Mouse (Mus musculus) hindbrain, embryonic 10.5 days (tissue): ENCODE measurements around the gene Fhit. TPM values are rescaled to one million over a fixed set of nuclear protein-coding genes. Genes with fewer than 3 reads are reported as not detected.

Experiments used
- DNase-seq: peaks from one replicate; pipeline ENCODE4 v3.0.0-alpha.2; 2017; ENCODE audit warnings: low spot score
- H3K27ac ChIP-seq: fragments of 300-500 bp; sonication (generic); 2 replicates; pipeline ENCODE4 v1.5.1; 2016; ENCODE audit warnings: mild to moderate bottlenecking, moderate library complexity
- H3K27me3 ChIP-seq: fragments of 300-500 bp; sonication (generic); 2 replicates; pipeline ENCODE4 v1.6.1; 2016; ENCODE audit warnings: mild to moderate bottlenecking; ENCODE audit not compliant: poor library complexity, insufficient read depth, severe bottlenecking
- H3K36me3 ChIP-seq: fragments of 300-500 bp; sonication (generic); 2 replicates; pipeline ENCODE4 v1.6.1; 2016; ENCODE audit warnings: mild to moderate bottlenecking, moderate library complexity
- H3K4me1 ChIP-seq: fragments of 300-500 bp; sonication (generic); replicated peaks from 2 replicates; pipeline ENCODE4 v1.6.1; 2016; ENCODE audit warnings: mild to moderate bottlenecking
- H3K4me3 ChIP-seq: fragments of 300-500 bp; sonication (generic); 2 replicates; pipeline ENCODE4 v1.5.1; 2016; ENCODE audit warnings: mild to moderate bottlenecking, moderate library complexity
- H3K9me3 ChIP-seq: fragments of 300-500 bp; sonication (generic); 2 replicates; pipeline ENCODE4 v1.6.1; 2016; ENCODE audit warnings: mild to moderate bottlenecking, moderate library complexity
- WGBS: fragments of 180-500 bp; shearing (Covaris S2); methylation state at CpG from one replicate; pipeline ENCODE4 v1.1.7; 2016; 5-methylcytosine and 5-hydroxymethylcytosine counted together
- polyA plus RNA-seq: library from polyadenylated mRNA; unstranded; fragments of >200 nt; fragmentation: Nextera tagmentation; extraction: Ambion mirVana; gene quantifications from 2 replicates; pipeline ENCODE4 v1.2.1, GENCODE M21; 2016

The Fhit gene
- polyA plus RNA-seq, 1 experiment from 2014 or later, result 4.4 TPM

GRCm38 (mm10) chr14:10344064-10344463 is 817.8 kb downstream of the Fhit start:
- DNase-seq, result no peak
- H3K4me1 ChIP-seq, result no peaks in the 10 kb centered on the region
- WGBS, result 73% methylated on average over 1 of the region's 1 CpGs
- H3K9me3 ChIP-seq, result no peaks in the 10 kb centered on the region
- H3K36me3 ChIP-seq, result no peaks in the 10 kb centered on the region
- no peak overlapping the region for H3K27ac ChIP-seq
- no peaks in the 10 kb centered on the region for H3K27me3 ChIP-seq
- H3K4me3 ChIP-seq, result no peak overlapping the region

- Histone ChIP-seq H3K27ac (no peak overlapping the region), H3K4me3 (no peak overlapping the region), H3K36me3 (no peaks in the 10 kb centered on the region), H3K27me3 (no peaks in the 10 kb centered on the region), H3K4me1 (no peaks in the 10 kb centered on the region), H3K9me3 (no peaks in the 10 kb centered on the region)
- WGBS, result 88% methylated on average over 3 of the region's 3 CpGs
- DNase-seq, result no peak
Measured at GRCm38 (mm10) chr14:10316764-10317163, 845.1 kb downstream of the Fhit start.

GRCm38 (mm10) chr14:10312190-10312589 is 849.6 kb downstream of the Fhit start:
- no peak for DNase-seq
- no peaks in the 10 kb centered on the region for H3K9me3 ChIP-seq
- no peaks in the 10 kb centered on the region for H3K36me3 ChIP-seq
- no peaks in the 10 kb centered on the region for H3K4me1 ChIP-seq
- WGBS, result 79% methylated on average over 1 of the region's 1 CpGs
- H3K4me3 ChIP-seq, result no peak overlapping the region
- no peaks in the 10 kb centered on the region for H3K27me3 ChIP-seq
- no peak overlapping the region for H3K27ac ChIP-seq

- H3K27me3 ChIP-seq, result no peaks in the 10 kb centered on the region
- no peak overlapping the region for H3K27ac ChIP-seq
- no peaks in the 10 kb centered on the region for H3K36me3 ChIP-seq
- H3K4me1 ChIP-seq, result no peaks in the 10 kb centered on the region
- H3K4me3 ChIP-seq, result no peak overlapping the region
- no peaks in the 10 kb centered on the region for H3K9me3 ChIP-seq
- no peak for DNase-seq
Measured at GRCm38 (mm10) chr14:10305286-10305685, 856.5 kb downstream of the Fhit start.

- H3K4me1 ChIP-seq, result no peaks in the 10 kb centered on the region
- no peaks in the 10 kb centered on the region for H3K36me3 ChIP-seq
- H3K27me3 ChIP-seq, result no peaks in the 10 kb centered on the region
- no peak overlapping the region for H3K27ac ChIP-seq
- H3K9me3 ChIP-seq, result no peaks in the 10 kb centered on the region
- H3K4me3 ChIP-seq, result no peak overlapping the region
- 59% methylated on average over 1 of the region's 1 CpGs for WGBS
- DNase-seq, result no peak
Measured at GRCm38 (mm10) chr14:10301497-10301896, 860.3 kb downstream of the Fhit start.

GRCm38 (mm10) chr14:10300914-10301313 is 860.9 kb downstream of the Fhit start:
- Histone ChIP-seq H3K27ac (no peak overlapping the region), H3K4me1 (no peaks in the 10 kb centered on the region), H3K4me3 (no peak overlapping the region), H3K36me3 (no peaks in the 10 kb centered on the region), H3K9me3 (no peaks in the 10 kb centered on the region), H3K27me3 (no peaks in the 10 kb centered on the region)
- WGBS, result 79% methylated on average over 3 of the region's 3 CpGs
- no peak for DNase-seq

GRCm38 (mm10) chr14:10299030-10299429 is 862.8 kb downstream of the Fhit start:
- no peaks in the 10 kb centered on the region for H3K9me3 ChIP-seq
- no peak overlapping the region for H3K27ac ChIP-seq
- WGBS, result 83% methylated on average over 2 of the region's 2 CpGs
- no peaks in the 10 kb centered on the region for H3K4me1 ChIP-seq
- H3K27me3 ChIP-seq, result no peaks in the 10 kb centered on the region
- no peak for DNase-seq
- H3K4me3 ChIP-seq, result no peak overlapping the region
- no peaks in the 10 kb centered on the region for H3K36me3 ChIP-seq

- DNase-seq, result no peak
- Histone ChIP-seq H3K4me1 (no peaks in the 10 kb centered on the region), H3K4me3 (no peak overlapping the region), H3K27ac (no peak overlapping the region), H3K27me3 (no peaks in the 10 kb centered on the region), H3K36me3 (no peaks in the 10 kb centered on the region), H3K9me3 (no peaks in the 10 kb centered on the region)
- 90% methylated on average over 5 of the region's 5 CpGs for WGBS
Measured at GRCm38 (mm10) chr14:10289043-10289442, 872.8 kb downstream of the Fhit start.

GRCm38 (mm10) chr14:10286027-10286426 is 875.8 kb downstream of the Fhit start:
- WGBS, result 84% methylated on average over 6 of the region's 6 CpGs
- Histone ChIP-seq H3K4me1 (no peaks in the 10 kb centered on the region), H3K27ac (no peak overlapping the region), H3K36me3 (no peaks in the 10 kb centered on the region), H3K4me3 (no peak overlapping the region), H3K9me3 (no peaks in the 10 kb centered on the region), H3K27me3 (no peaks in the 10 kb centered on the region)
- DNase-seq, result no peak

GRCm38 (mm10) chr14:10228708-10229107 is 933.1 kb downstream of the Fhit start:
- Histone ChIP-seq H3K4me3 (no peak overlapping the region), H3K27me3 (no peaks in the 10 kb centered on the region), H3K36me3 (no peaks in the 10 kb centered on the region), H3K4me1 (no peaks in the 10 kb centered on the region), H3K9me3 (no peaks in the 10 kb centered on the region), H3K27ac (no peak overlapping the region)
- no peak for DNase-seq
- 84% methylated on average over 5 of the region's 5 CpGs for WGBS

GRCm38 (mm10) chr14:10221847-10222246 is 940.0 kb downstream of the Fhit start:
- Histone ChIP-seq H3K36me3 (no peaks in the 10 kb centered on the region), H3K27ac (no peak overlapping the region), H3K27me3 (no peaks in the 10 kb centered on the region), H3K9me3 (no peaks in the 10 kb centered on the region), H3K4me3 (no peak overlapping the region), H3K4me1 (no peaks in the 10 kb centered on the region)
- WGBS, result 76% methylated on average over 2 of the region's 2 CpGs
- DNase-seq, result no peak

- H3K9me3 ChIP-seq, result no peaks in the 10 kb centered on the region
- H3K36me3 ChIP-seq, result no peaks in the 10 kb centered on the region
- WGBS, result 53% methylated on average over 4 of the region's 4 CpGs
- 0 out of 2 replicates have a peak, but pooled peaks cover 3% of the 10 kb centered on the region for H3K4me1 ChIP-seq
- no peak for DNase-seq
- H3K27me3 ChIP-seq, result no peaks in the 10 kb centered on the region
- H3K27ac ChIP-seq, result no peak overlapping the region
- H3K4me3 ChIP-seq, result no peak overlapping the region
Measured at GRCm38 (mm10) chr14:10213216-10213615, 948.6 kb downstream of the Fhit start.

- H3K4me1 ChIP-seq, result 0 out of 2 replicates have a peak, but pooled peaks cover 3% of the 10 kb centered on the region
- no peaks in the 10 kb centered on the region for H3K27me3 ChIP-seq
- H3K36me3 ChIP-seq, result no peaks in the 10 kb centered on the region
- 63% methylated on average over 5 of the region's 5 CpGs for WGBS
- DNase-seq, result no peak
- H3K27ac ChIP-seq, result no peak overlapping the region
- no peak overlapping the region for H3K4me3 ChIP-seq
- H3K9me3 ChIP-seq, result no peaks in the 10 kb centered on the region
Measured at GRCm38 (mm10) chr14:10211184-10211583, 950.7 kb downstream of the Fhit start.

GRCm38 (mm10) chr14:10209007-10209406 is 952.8 kb downstream of the Fhit start:
- Histone ChIP-seq H3K27me3 (no peaks in the 10 kb centered on the region), H3K4me3 (no peak overlapping the region), H3K9me3 (no peaks in the 10 kb centered on the region), H3K27ac (no peak overlapping the region), H3K4me1 (0 out of 2 replicates have a peak, but pooled peaks cover 3% of the 10 kb centered on the region), H3K36me3 (no peaks in the 10 kb centered on the region)
- 90% methylated on average over 3 of the region's 3 CpGs for WGBS
- no peak for DNase-seq
